Mouse (Mus musculus) forebrain, embryonic 15.5 days (tissue): ENCODE measurements around the gene Prune2. TPM values are rescaled to one million over a fixed set of nuclear protein-coding genes. Genes with fewer than 3 reads are reported as not detected.
A peak's percentile ranks its signal among the peaks of the same experiment; 100 is the strongest.

ENCODE experiments used
- ATAC-seq: fragments of 200-750 bp; cut with Nextera tagmentation; replicated peaks from 2 replicates; pipeline ENCODE4 v1.8.0; 2017; ENCODE audit warnings: mild to moderate bottlenecking, moderate TSS enrichment, moderate library complexity
- H3K27ac ChIP-seq: fragments of 300-500 bp; sonication (generic); replicated peaks from 2 replicates; pipeline ENCODE4 v1.5.1; 2015; ENCODE audit warnings: mild to moderate bottlenecking, inconsistent platforms
- H3K27me3 ChIP-seq: fragments of 300-500 bp; sonication (generic); 2 replicates; pipeline ENCODE4 v1.6.1; 2015; ENCODE audit warnings: inconsistent platforms
- H3K36me3 ChIP-seq: fragments of 300-500 bp; sonication (generic); 2 replicates; pipeline ENCODE4 v1.6.1; 2015; ENCODE audit warnings: mild to moderate bottlenecking, inconsistent platforms
- H3K4me1 ChIP-seq: fragments of 300-500 bp; sonication (generic); 2 replicates; pipeline ENCODE4 v1.6.1; 2015; ENCODE audit warnings: inconsistent platforms
- H3K4me2 ChIP-seq: fragments of 300-500 bp; sonication (generic); replicated peaks from 2 replicates; pipeline ENCODE4 v1.6.1; 2015; ENCODE audit warnings: mild to moderate bottlenecking, inconsistent platforms
- H3K4me3 ChIP-seq: fragments of 300-500 bp; sonication (generic); 2 replicates; pipeline ENCODE4 v1.5.1; 2015; ENCODE audit warnings: mild to moderate bottlenecking, inconsistent platforms
- H3K9ac ChIP-seq: fragments of 300-500 bp; sonication (generic); replicated peaks from 2 replicates; pipeline ENCODE4 v1.6.1; 2015; ENCODE audit warnings: mild to moderate bottlenecking, inconsistent platforms
- H3K9me3 ChIP-seq: fragments of 300-500 bp; sonication (generic); 2 replicates; pipeline ENCODE4 v1.6.1; 2016; ENCODE audit warnings: inconsistent platforms
- WGBS: fragments of 180-500 bp; shearing (Covaris S2); methylation state at CpG from one replicate; pipeline ENCODE4 v1.1.7; 2015; ENCODE audit warnings: mixed read lengths; 5-methylcytosine and 5-hydroxymethylcytosine counted together
- polyA plus RNA-seq: library from polyadenylated mRNA; unstranded; fragments of >200 nt; fragmentation: Nextera tagmentation; extraction: Ambion mirVana; gene quantifications from 2 replicates; pipeline ENCODE4 v1.2.1, GENCODE M21; 2015

Prune2 gene
- polyA plus RNA-seq, 1 experiment from 2014 or later: 3.2 TPM

- no peaks in the 10 kb centered on the region for H3K9me3 ChIP-seq
- no peak overlapping the region for H3K4me3 ChIP-seq
- no peaks in the 10 kb centered on the region for H3K27me3 ChIP-seq
- no peaks in the 10 kb centered on the region for H3K36me3 ChIP-seq
- no peak overlapping the region for H3K4me2 ChIP-seq
- ATAC-seq: no peak
- H3K9ac ChIP-seq: no peak overlapping the region
- H3K4me1 ChIP-seq: no peaks in the 10 kb centered on the region
- no peak overlapping the region for H3K27ac ChIP-seq
- 91% methylated on average over 1 of the region's 1 CpGs for WGBS
Observed at GRCm38 (mm10) chr19:17072245-17072644, 116.3 kb downstream of the Prune2 start.

- H3K27me3 ChIP-seq: no peaks in the 10 kb centered on the region
- WGBS: 51% methylated on average over 8 of the region's 8 CpGs
- H3K36me3 ChIP-seq: no peaks in the 10 kb centered on the region
- H3K4me2 ChIP-seq: no peak overlapping the region
- H3K4me3 ChIP-seq: no peak overlapping the region
- H3K9me3 ChIP-seq: no peaks in the 10 kb centered on the region
- ATAC-seq: no peak
- no peaks in the 10 kb centered on the region for H3K4me1 ChIP-seq
- H3K9ac ChIP-seq: no peak overlapping the region
- H3K27ac ChIP-seq: no peak overlapping the region
Observed at GRCm38 (mm10) chr19:17078643-17079316, 122.9 kb downstream of the Prune2 start.

- Histone ChIP-seq H3K27ac (no peak overlapping the region), H3K36me3 (no peaks in the 10 kb centered on the region), H3K27me3 (no peaks in the 10 kb centered on the region), H3K4me3 (no peak overlapping the region), H3K9me3 (no peaks in the 10 kb centered on the region), H3K4me2 (no peak overlapping the region), H3K4me1 (no peaks in the 10 kb centered on the region), H3K9ac (no peak overlapping the region)
- ATAC-seq: no peak
- 83% methylated on average over 10 of the region's 10 CpGs for WGBS
Observed at GRCm38 (mm10) chr19:17081382-17081781, 125.5 kb downstream of the Prune2 start.

- Histone ChIP-seq H3K27me3 (no peaks in the 10 kb centered on the region), H3K9me3 (no peaks in the 10 kb centered on the region), H3K36me3 (no peaks in the 10 kb centered on the region), H3K9ac (no peak overlapping the region), H3K27ac (no peak overlapping the region), H3K4me3 (no peak overlapping the region), H3K4me1 (no peaks in the 10 kb centered on the region), H3K4me2 (no peak overlapping the region)
- ATAC-seq: no peak
- 23% methylated on average over 8 of the region's 8 CpGs for WGBS
Observed at GRCm38 (mm10) chr19:17094067-17094466, 138.1 kb downstream of the Prune2 start.

GRCm38 (mm10) chr19:17096338-17096737 is 140.4 kb downstream of the Prune2 start:
- no peak for ATAC-seq
- Histone ChIP-seq H3K27me3 (no peaks in the 10 kb centered on the region), H3K9ac (no peak overlapping the region), H3K4me3 (no peak overlapping the region), H3K4me1 (no peaks in the 10 kb centered on the region), H3K36me3 (no peaks in the 10 kb centered on the region), H3K9me3 (no peaks in the 10 kb centered on the region), H3K27ac (no peak overlapping the region), H3K4me2 (no peak overlapping the region)
- 87% methylated on average over 2 of the region's 2 CpGs for WGBS

GRCm38 (mm10) chr19:17097210-17097609 is 141.3 kb downstream of the Prune2 start:
- Histone ChIP-seq H3K36me3 (no peaks in the 10 kb centered on the region), H3K4me1 (no peaks in the 10 kb centered on the region), H3K9ac (no peak overlapping the region), H3K4me2 (no peak overlapping the region), H3K27ac (no peak overlapping the region), H3K9me3 (no peaks in the 10 kb centered on the region), H3K27me3 (no peaks in the 10 kb centered on the region), H3K4me3 (no peak overlapping the region)
- 74% methylated on average over 6 of the region's 6 CpGs for WGBS
- ATAC-seq: no peak

- no peaks in the 10 kb centered on the region for H3K4me1 ChIP-seq
- H3K9me3 ChIP-seq: no peaks in the 10 kb centered on the region
- H3K36me3 ChIP-seq: no peaks in the 10 kb centered on the region
- WGBS: 81% methylated on average over 8 of the region's 8 CpGs
- no peak overlapping the region for H3K27ac ChIP-seq
- no peak overlapping the region for H3K4me2 ChIP-seq
- no peaks in the 10 kb centered on the region for H3K27me3 ChIP-seq
- ATAC-seq: no peak
- H3K9ac ChIP-seq: no peak overlapping the region
- no peak overlapping the region for H3K4me3 ChIP-seq
Observed at GRCm38 (mm10) chr19:17108782-17109181, 152.9 kb downstream of the Prune2 start.

- no peaks in the 10 kb centered on the region; the same call in 1 of the 2 replicates for H3K27me3 ChIP-seq
- no peak overlapping the region for H3K27ac ChIP-seq
- no peak overlapping the region for H3K4me3 ChIP-seq
- H3K9me3 ChIP-seq: no peaks in the 10 kb centered on the region
- no peak overlapping the region for H3K4me2 ChIP-seq
- no peaks in the 10 kb centered on the region for H3K4me1 ChIP-seq
- no peaks in the 10 kb centered on the region for H3K36me3 ChIP-seq
- ATAC-seq: peak; percentile 76
- 68% methylated on average over 12 of the region's 12 CpGs for WGBS
- no peak overlapping the region for H3K9ac ChIP-seq
Observed at GRCm38 (mm10) chr19:17124034-17124735, 168.3 kb downstream of the Prune2 start.

GRCm38 (mm10) chr19:17125380-17125779 is 169.5 kb downstream of the Prune2 start:
- Histone ChIP-seq H3K9me3 (no peaks in the 10 kb centered on the region), H3K27ac (no peak overlapping the region), H3K4me2 (no peak overlapping the region), H3K27me3 (no peaks in the 10 kb centered on the region; the same call in 1 of the 2 replicates), H3K36me3 (no peaks in the 10 kb centered on the region), H3K9ac (no peak overlapping the region), H3K4me3 (no peak overlapping the region), H3K4me1 (no peaks in the 10 kb centered on the region)
- no peak for ATAC-seq
- WGBS: 89% methylated on average over 7 of the region's 7 CpGs

- no peaks in the 10 kb centered on the region for H3K9me3 ChIP-seq
- H3K4me3 ChIP-seq: no peak overlapping the region
- no peak for ATAC-seq
- no peaks in the 10 kb centered on the region for H3K27me3 ChIP-seq
- H3K4me2 ChIP-seq: no peak overlapping the region
- no peak overlapping the region for H3K9ac ChIP-seq
- H3K27ac ChIP-seq: no peak overlapping the region
- 87% methylated on average over 3 of the region's 3 CpGs for WGBS
- H3K36me3 ChIP-seq: no peaks in the 10 kb centered on the region
- no peaks in the 10 kb centered on the region for H3K4me1 ChIP-seq
Observed at GRCm38 (mm10) chr19:17130544-17130943, 174.6 kb downstream of the Prune2 start.

- no peaks in the 10 kb centered on the region for H3K27me3 ChIP-seq
- WGBS: 13% methylated on average over 21 of the region's 21 CpGs
- no peaks in the 10 kb centered on the region for H3K4me1 ChIP-seq
- no peaks in the 10 kb centered on the region for H3K36me3 ChIP-seq
- H3K9ac ChIP-seq: peak overlapping the region; percentile 51
- peak; percentile 92 for ATAC-seq
- no peak overlapping the region for H3K27ac ChIP-seq
- H3K9me3 ChIP-seq: no peaks in the 10 kb centered on the region
- peak overlapping the region; percentile 47 for H3K4me3 ChIP-seq
- peak overlapping the region; percentile 59 for H3K4me2 ChIP-seq
Observed at GRCm38 (mm10) chr19:17136677-17137460, 181.0 kb downstream of the Prune2 start.

GRCm38 (mm10) chr19:17137656-17138055 is 181.7 kb downstream of the Prune2 start:
- no peak overlapping the region for H3K4me2 ChIP-seq
- H3K4me1 ChIP-seq: no peaks in the 10 kb centered on the region
- 38% methylated on average over 1 of the region's 2 CpGs for WGBS

More at GRCm38 (mm10) chr19:17137656-17138055, 181.7 kb downstream of the Prune2 start:
- Histone ChIP-seq H3K4me3 (no peak overlapping the region), H3K27ac (no peak overlapping the region), H3K36me3 (no peaks in the 10 kb centered on the region), H3K9ac (no peak overlapping the region), H3K27me3 (no peaks in the 10 kb centered on the region), H3K9me3 (no peaks in the 10 kb centered on the region)
- no peak for ATAC-seq
